Mouse (Mus musculus) liver, embryonic 16.5 days (tissue): ENCODE measurements around the gene Heyl. TPM values are rescaled to one million over a fixed set of nuclear protein-coding genes. Genes with fewer than 3 reads are reported as not detected.

Source experiments
- ATAC-seq: fragments of 200-750 bp; cut with Nextera tagmentation; 2 replicates; pipeline ENCODE4 v1.8.0; 2017; ENCODE audit warnings: low read depth, mild to moderate bottlenecking, moderate number of reproducible peaks, moderate library complexity
- H3K27ac ChIP-seq: fragments of 300-500 bp; sonication (generic); 2 replicates; pipeline ENCODE4 v1.5.1; 2014; ENCODE audit warnings: mild to moderate bottlenecking, low read length
- H3K27me3 ChIP-seq: fragments of 300-500 bp; sonication (generic); 2 replicates; pipeline ENCODE4 v1.6.1; 2014; ENCODE audit warnings: low read depth, low read length, mixed read lengths; ENCODE audit not compliant: control insufficient read depth, insufficient read depth
- H3K36me3 ChIP-seq: fragments of 300-500 bp; sonication (generic); 2 replicates; pipeline ENCODE4 v1.6.1; 2014; ENCODE audit warnings: mild to moderate bottlenecking; ENCODE audit not compliant: control insufficient read depth, insufficient read depth
- H3K4me1 ChIP-seq: fragments of 300-500 bp; sonication (generic); 2 replicates; pipeline ENCODE4 v1.6.1; 2014; ENCODE audit warnings: low read depth, low read length, mixed read lengths; ENCODE audit not compliant: control insufficient read depth
- H3K4me2 ChIP-seq: fragments of 300-500 bp; sonication (generic); 2 replicates; pipeline ENCODE4 v1.6.1; 2014; ENCODE audit warnings: low read depth, low read length, mixed read lengths
- H3K4me3 ChIP-seq: fragments of 300-500 bp; sonication (generic); 2 replicates; pipeline ENCODE4 v1.5.1; 2014; ENCODE audit warnings: low read depth, mild to moderate bottlenecking, low read length
- H3K9ac ChIP-seq: fragments of 300-500 bp; sonication (generic); 2 replicates; pipeline ENCODE4 v1.6.1; 2014; ENCODE audit warnings: low read depth, low read length
- H3K9me3 ChIP-seq: fragments of 300-500 bp; sonication (generic); replicated peaks from 2 replicates; pipeline ENCODE4 v1.6.1; 2016; ENCODE audit warnings: low read length; ENCODE audit not compliant: control insufficient read depth
- WGBS: fragments of 180-500 bp; shearing (Covaris S2); extraction: QIAGEN DNeasy Blood & Tissue Kit; methylation state at CpG from one replicate; pipeline ENCODE4 v1.1.7; 2014; ENCODE audit not compliant: insufficient replicate concordance; 5-methylcytosine and 5-hydroxymethylcytosine counted together
- polyA plus RNA-seq: library from polyadenylated mRNA; unstranded; fragments of >200 nt; fragmentation: Nextera tagmentation; extraction: Ambion mirVana; gene quantifications from 2 replicates; pipeline ENCODE4 v1.2.1, GENCODE M21; 2015

The Heyl gene
- polyA plus RNA-seq, 1 experiment from 2014 or later, result 1.1 TPM

- ATAC-seq, result no peak
- Histone ChIP-seq H3K27ac (no peak overlapping the region), H3K9me3 (no peaks in the 10 kb centered on the region), H3K9ac (no peak overlapping the region), H3K4me3 (no peak overlapping the region), H3K27me3 (no peaks in the 10 kb centered on the region), H3K36me3 (peaks cover 93% of the 10 kb centered on the region), H3K4me2 (no peak overlapping the region), H3K4me1 (no peaks in the 10 kb centered on the region)
- WGBS, result 91% methylated on average over 11 of the region's 11 CpGs
Measured at GRCm38 (mm10) chr4:123298980-123299670, 65.8 kb downstream of the Heyl start.

Other genes starting within 250 kb of the Heyl start
- 0.65 and 0.92 TPM in 2 replicates for gene Mycl, start 237.9 kb upstream of the Heyl start, polyA plus RNA-seq
- 6.3 and 7.0 TPM in 2 replicates for gene Trit1, start 217.0 kb upstream of the Heyl start, polyA plus RNA-seq
- gene Bmp8b, start 128.4 kb upstream of the Heyl start, polyA plus RNA-seq, result 0.28 and 0.30 TPM in 2 replicates
- gene Oxct2b, start 117.3 kb upstream of the Heyl start, polyA plus RNA-seq, result 0.06 TPM in 1 of 2 replicates, not detected in the other
- 33.4 and 34.3 TPM in 2 replicates for gene Ppie, start 93.6 kb upstream of the Heyl start, polyA plus RNA-seq
- gene Hpcal4, start 50.3 kb upstream of the Heyl start, polyA plus RNA-seq, result not detected in 2 replicates
- gene Nt5c1a, start 32.1 kb upstream of the Heyl start, polyA plus RNA-seq, result not detected in 2 replicates
- gene Pabpc4, start 28.8 kb downstream of the Heyl start, polyA plus RNA-seq, result 70.4 and 73.8 TPM in 2 replicates
- gene Oxct2a, start 90.1 kb downstream of the Heyl start, polyA plus RNA-seq, result not detected in 2 replicates
- gene Bmp8a, start 109.7 kb downstream of the Heyl start, polyA plus RNA-seq, result 0.09 and 0.21 TPM in 2 replicates